Mouse (Mus musculus) MEL (cell line): ENCODE results near the gene Tspan2. TPM values are rescaled to one million over a fixed set of nuclear protein-coding genes. Genes with fewer than 3 reads are reported as not detected.

Experiments used
- DNase-seq: peaks from one replicate; pipeline ENCODE4 v3.0.0; 2011; ENCODE audit warnings: low read depth, low spot score
- H3K27ac ChIP-seq: 2 replicates; pipeline ENCODE4 v1.5.1; 2012; ENCODE audit warnings: low read depth, mild to moderate bottlenecking, control low read depth, low read length, moderate library complexity; ENCODE audit not compliant: control insufficient read depth
- H3K27me3 ChIP-seq, 2 experiments: fragments of 150-350 bp in 1 of 2; sonication (generic) in 1 of 2; 2 replicates each; pipeline ENCODE4 v1.6.1; 2012; ENCODE audit warnings: low read length in 2 of 2, mild to moderate bottlenecking in 2 of 2, improper control_type of control experiment in 1 of 2, moderate library complexity in 1 of 2; ENCODE audit not compliant: insufficient read depth in 2 of 2, control insufficient read depth in 1 of 2
- H3K36me3 ChIP-seq, 2 experiments: 2 replicates each; pipeline ENCODE4 v1.6.1; 2012 to 2014; ENCODE audit warnings: low read length in 2 of 2, improper control_type of control experiment in 1 of 2, inconsistent platforms in 1 of 2, mild to moderate bottlenecking in 1 of 2; ENCODE audit not compliant: insufficient read depth in 2 of 2, control insufficient read depth in 1 of 2
- H3K4me1 ChIP-seq, 2 experiments: fragments of 150-350 bp in 1 of 2; sonication (generic) in 1 of 2; 2 replicates each; pipeline ENCODE4 v1.6.1; 2012; ENCODE audit warnings: low read length in 2 of 2, improper control_type of control experiment in 1 of 2, mild to moderate bottlenecking in 1 of 2; ENCODE audit not compliant: insufficient read depth in 2 of 2, control insufficient read depth in 1 of 2
- H3K4me3 ChIP-seq, 2 experiments: fragments of 150-350 bp in 1 of 2; sonication (generic) in 1 of 2; 2 replicates each; pipeline ENCODE4 v1.5.1; 2012; ENCODE audit warnings: low read depth in 2 of 2, low read length in 2 of 2, mild to moderate bottlenecking in 2 of 2, moderate library complexity in 2 of 2, control low read depth in 1 of 2, improper control_type of control experiment in 1 of 2; ENCODE audit not compliant: control insufficient read depth in 1 of 2, insufficient read depth in 1 of 2
- H3K79me2 ChIP-seq: 2 replicates; pipeline ENCODE4 v1.6.1; 2012; ENCODE audit warnings: mild to moderate bottlenecking, low read length, moderate library complexity; ENCODE audit not compliant: control insufficient read depth, poor library complexity, insufficient read depth
- H3K9ac ChIP-seq: 2 replicates; pipeline ENCODE4 v1.6.1; 2012; ENCODE audit warnings: low read depth, mild to moderate bottlenecking, control low read depth, low read length, moderate library complexity; ENCODE audit not compliant: control insufficient read depth, poor library complexity, severe bottlenecking
- H3K9me3 ChIP-seq: fragments of 150-350 bp; sonication (generic); replicated peaks from 2 replicates; pipeline ENCODE4 v1.6.1; 2012; ENCODE audit warnings: mild to moderate bottlenecking, low read length, improper control_type of control experiment, moderate library complexity; ENCODE audit not compliant: insufficient read depth
- CTCF ChIP-seq, 3 experiments: IDR thresholded peaks in 2 of 3; conservative IDR thresholded peaks in 1 of 3; 2 replicates each; pipeline ENCODE4 v1.5.1; 2011 to 2012; ENCODE audit warnings: low read length in 3 of 3, low read depth in 2 of 3, mild to moderate bottlenecking in 2 of 3, improper control_type of control experiment in 1 of 3, inconsistent platforms in 1 of 3, mixed read lengths in 1 of 3, moderate library complexity in 1 of 3; ENCODE audit not compliant: control insufficient read depth in 1 of 3, insufficient read depth in 1 of 3, poor library complexity in 1 of 3, severe bottlenecking in 1 of 3
- E2F4 ChIP-seq: IDR thresholded peaks from 2 replicates; pipeline ENCODE4 v1.6.1; 2011; ENCODE audit warnings: low read depth, low read length, improper control_type of control experiment, borderline replicate concordance
- EP300 ChIP-seq, 2 experiments: IDR thresholded peaks; 2 replicates each; pipeline ENCODE4 v1.6.1; 2011; ENCODE audit warnings: improper control_type of control experiment in 2 of 2, low read length in 2 of 2, low read depth in 1 of 2, mild to moderate bottlenecking in 1 of 2
- GABPA ChIP-seq: IDR thresholded peaks from 2 replicates; pipeline ENCODE4 v1.6.1; 2012; ENCODE audit warnings: low read depth, mild to moderate bottlenecking, inconsistent platforms, low read length, improper control_type of control experiment, moderate library complexity
- KAT2A ChIP-seq: conservative IDR thresholded peaks from 2 replicates; pipeline ENCODE4 v1.6.1; 2012; ENCODE audit warnings: low read depth, low read length, improper control_type of control experiment, inconsistent platforms
- MAFK ChIP-seq: IDR thresholded peaks from 2 replicates; pipeline ENCODE4 v1.6.1; 2011; ENCODE audit warnings: low read depth, mild to moderate bottlenecking, low read length, improper control_type of control experiment, borderline replicate concordance
- MAX ChIP-seq: IDR thresholded peaks from 2 replicates; pipeline ENCODE4 v1.6.1; 2011; ENCODE audit warnings: low read length, improper control_type of control experiment
- MXI1 ChIP-seq: IDR thresholded peaks from 2 replicates; pipeline ENCODE4 v1.6.1; 2011; ENCODE audit warnings: mild to moderate bottlenecking, low read depth, low read length, improper control_type of control experiment
- MYB ChIP-seq: IDR thresholded peaks from 2 replicates; pipeline ENCODE4 v1.6.1; 2011; ENCODE audit warnings: mild to moderate bottlenecking, low read depth, low read length, improper control_type of control experiment
- MYC ChIP-seq: IDR thresholded peaks from 2 replicates; pipeline ENCODE4 v1.6.1; 2011; ENCODE audit warnings: low read depth, mild to moderate bottlenecking, low read length, improper control_type of control experiment, moderate library complexity
- NELFE ChIP-seq: IDR thresholded peaks from 2 replicates; pipeline ENCODE4 v1.6.1; 2011; ENCODE audit warnings: low read depth, low read length, improper control_type of control experiment
- NRF1 ChIP-seq: IDR thresholded peaks from 2 replicates; pipeline ENCODE4 v1.6.1; 2014; ENCODE audit warnings: low read depth, mild to moderate bottlenecking, inconsistent platforms, low read length, improper control_type of control experiment, moderate library complexity; ENCODE audit not compliant: poor library complexity, insufficient read depth, severe bottlenecking
- POLR2A ChIP-seq, 2 experiments: IDR thresholded peaks; 2 replicates each; pipeline ENCODE4 v1.6.1; 2011 to 2012; ENCODE audit warnings: low read length in 2 of 2, mild to moderate bottlenecking in 2 of 2, control low read depth in 1 of 2, improper control_type of control experiment in 1 of 2, low read depth in 1 of 2, moderate library complexity in 1 of 2; ENCODE audit not compliant: control insufficient read depth in 1 of 2, insufficient read depth in 1 of 2, poor library complexity in 1 of 2
- POLR2AphosphoS5 ChIP-seq: IDR thresholded peaks from 2 replicates; pipeline ENCODE4 v1.6.1; 2012; ENCODE audit warnings: low read depth, borderline replicate concordance, mild to moderate bottlenecking, inconsistent platforms, low read length, moderate library complexity, mixed read lengths
- RCOR1 ChIP-seq: IDR thresholded peaks from 2 replicates; pipeline ENCODE4 v1.6.1; 2012; ENCODE audit warnings: low read depth, mild to moderate bottlenecking, inconsistent platforms, low read length, improper control_type of control experiment
- SIN3A ChIP-seq: IDR thresholded peaks from 2 replicates; pipeline ENCODE4 v1.6.1; 2012; ENCODE audit warnings: low read length, improper control_type of control experiment, inconsistent platforms
- SMC3 ChIP-seq: IDR thresholded peaks from 2 replicates; pipeline ENCODE4 v1.6.1; 2011; ENCODE audit warnings: low read depth, low read length, improper control_type of control experiment
- TBP ChIP-seq: IDR thresholded peaks from 2 replicates; pipeline ENCODE4 v1.8.0; 2011; ENCODE audit warnings: low read depth, low read length, improper control_type of control experiment
- TCF12 ChIP-seq: IDR thresholded peaks from 2 replicates; pipeline ENCODE4 v1.6.1; 2014; ENCODE audit warnings: low read depth, mild to moderate bottlenecking, inconsistent platforms, low read length, improper control_type of control experiment, moderate library complexity
- USF1 ChIP-seq: IDR thresholded peaks from 2 replicates; pipeline ENCODE4 v1.6.1; 2014; ENCODE audit warnings: low read depth, mild to moderate bottlenecking, inconsistent platforms, low read length, improper control_type of control experiment, moderate library complexity
- USF2 ChIP-seq, 2 experiments: IDR thresholded peaks; 2 replicates each; pipeline ENCODE4 v1.6.1; 2011 to 2012; ENCODE audit warnings: improper control_type of control experiment in 2 of 2, low read length in 2 of 2, borderline replicate concordance in 1 of 2, inconsistent platforms in 1 of 2, low read depth in 1 of 2, mild to moderate bottlenecking in 1 of 2; ENCODE audit not compliant: insufficient read depth in 1 of 2
- ZMIZ1 ChIP-seq: IDR thresholded peaks from 2 replicates; pipeline ENCODE4 v1.6.1; 2012; ENCODE audit warnings: low read depth, mild to moderate bottlenecking, inconsistent platforms, low read length, improper control_type of control experiment, moderate library complexity
- polyA plus RNA-seq, 2 experiments: library from polyadenylated mRNA; stranded (reverse) in 1 of 2; unstranded in 1 of 2; fragments of >175 nt in 1 of 2; fragments of >200 nt in 1 of 2; gene quantifications; 2 replicates each; pipeline versions ENCODE4 v1.2.1 to v1.2.4; 2012; ENCODE audit warnings: low replicate concordance in 2 of 2, low read depth in 1 of 2; ENCODE audit not compliant: insufficient read length in 2 of 2, insufficient read depth in 1 of 2, missing spikeins in 1 of 2
- total RNA-seq: library from RNA; depleted of rRNA; stranded (reverse); fragments of 300-350 nt; gene quantifications from 2 replicates; pipeline ENCODE4 v1.2.3, GENCODE M21; 2012

Tspan2 gene
- total and polyA plus RNA-seq, 3 experiments, result not detected

DNA sequence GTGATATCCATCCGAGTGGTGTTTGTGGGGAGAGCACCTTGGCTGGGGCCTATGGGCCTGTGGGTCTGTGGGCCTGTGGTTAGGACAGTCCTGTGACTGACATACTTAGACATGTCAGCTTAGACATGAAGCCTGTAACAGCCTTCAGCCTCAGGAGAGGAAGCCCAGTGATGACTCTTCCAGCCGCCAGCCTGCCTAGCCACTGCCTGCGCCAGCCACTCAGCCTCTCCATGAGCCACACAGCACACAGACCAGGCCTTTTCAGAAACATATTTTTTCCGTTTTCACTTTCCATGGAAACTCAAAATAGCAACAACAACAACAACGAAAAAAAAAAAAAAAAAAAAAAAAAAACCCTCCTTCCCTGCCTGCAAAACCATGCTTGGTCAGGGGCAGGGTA, 14.4 kb downstream of the Tspan2 start:
- Histone ChIP-seq H3K36me3 (no peaks in the 10 kb centered on the region), H3K9ac (no peak overlapping the region), H3K4me3 (no peak overlapping the region), H3K27me3 (no peaks in the 10 kb centered on the region), H3K4me1 (no peaks in the 10 kb centered on the region), H3K27ac (no peak overlapping the region), H3K9me3 (no peaks in the 10 kb centered on the region), H3K79me2 (no peaks in the 10 kb centered on the region)
- no peak for DNase-seq
- no peak for TF ChIP-seq E2F4
- TF ChIP-seq NELFE, result no peak
- TF ChIP-seq CTCF (IDR thresholded peaks at IDR 0.05 in 2 of 3, conservative IDR thresholded peaks at IDR 0.05 in 1 of 3; ENCODE audit: control insufficient read depth in 1 of 3, insufficient read depth in 1 of 3, low read depth in 2 of 3, low read length in 3 of 3, poor library complexity in 1 of 3, severe bottlenecking in 1 of 3), result no peak
- no peak for TF ChIP-seq EP300 (IDR thresholded peaks at IDR 0.05; ENCODE audit: low read depth in 1 of 2, low read length in 2 of 2)
- TF ChIP-seq MAFK, result no peak
- no peak for TF ChIP-seq RCOR1
- no peak for TF ChIP-seq USF1
- no peak for TF ChIP-seq MAX

DNA sequence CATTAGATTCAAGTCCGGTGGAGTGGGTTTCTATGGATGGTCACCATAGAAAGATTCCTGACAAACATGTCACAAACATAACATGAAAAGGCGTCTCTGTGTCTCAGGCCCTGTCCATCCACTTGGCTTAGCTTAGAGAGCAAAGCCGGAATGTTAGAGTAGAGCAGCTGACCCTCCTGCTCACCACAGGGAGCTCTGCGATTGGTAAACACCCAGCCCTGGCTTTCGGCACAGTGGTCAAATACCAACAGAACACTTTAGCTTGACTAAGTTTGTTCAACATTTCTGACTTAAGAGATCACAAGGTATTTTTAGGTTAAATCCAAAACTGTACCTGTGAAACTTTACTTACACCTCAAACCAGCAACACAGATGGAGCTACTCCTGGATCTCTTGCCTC, 16.8 kb downstream of the Tspan2 start:
- Histone ChIP-seq H3K79me2 (no peaks in the 10 kb centered on the region), H3K27me3 (no peaks in the 10 kb centered on the region), H3K4me1 (no peaks in the 10 kb centered on the region), H3K9me3 (no peaks in the 10 kb centered on the region), H3K36me3 (no peaks in the 10 kb centered on the region), H3K27ac (no peak overlapping the region), H3K9ac (no peak overlapping the region), H3K4me3 (no peak overlapping the region)
- no peak for TF ChIP-seq ZMIZ1
- no peak for TF ChIP-seq SMC3
- TF ChIP-seq GABPA, result no peak
- TF ChIP-seq SIN3A, result no peak
- no peak for TF ChIP-seq MYB
- no peak for DNase-seq

DNA sequence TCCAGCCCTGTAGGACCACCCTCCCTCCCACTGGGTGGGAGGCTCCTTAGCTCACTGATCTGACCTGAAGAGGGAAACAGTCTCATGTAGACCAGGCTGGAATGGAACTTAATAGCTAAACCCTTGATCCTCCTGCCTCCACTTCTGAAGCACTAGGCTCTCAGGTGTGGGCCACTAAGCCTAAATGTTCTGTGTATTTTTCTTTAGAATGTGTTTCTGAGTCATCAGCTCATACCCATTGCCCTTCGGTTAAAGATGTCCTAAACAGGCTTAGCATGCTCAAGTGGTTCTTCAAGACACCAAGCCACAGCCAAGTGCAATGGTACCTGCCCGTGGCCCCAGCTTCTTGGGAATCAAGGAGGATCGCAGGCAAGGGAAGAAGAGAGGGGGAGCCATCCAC, 17.2 kb downstream of the Tspan2 start:
- Histone ChIP-seq H3K9me3 (no peaks in the 10 kb centered on the region), H3K9ac (no peak overlapping the region), H3K27ac (no peak overlapping the region), H3K36me3 (no peaks in the 10 kb centered on the region), H3K4me1 (no peaks in the 10 kb centered on the region), H3K4me3 (no peak overlapping the region), H3K79me2 (no peaks in the 10 kb centered on the region), H3K27me3 (no peaks in the 10 kb centered on the region)
- TF ChIP-seq EP300 (IDR thresholded peaks at IDR 0.05; ENCODE audit: low read depth in 1 of 2, low read length in 2 of 2), result no peak
- no peak for TF ChIP-seq E2F4
- TF ChIP-seq USF2 (IDR thresholded peaks at IDR 0.05; ENCODE audit: borderline replicate concordance in 1 of 2, insufficient read depth in 1 of 2, low read depth in 1 of 2, low read length in 2 of 2), result no peak
- no peak for TF ChIP-seq POLR2AphosphoS5
- TF ChIP-seq MXI1, result no peak
- no peak for TF ChIP-seq TCF12
- TF ChIP-seq TBP, result no peak
- no peak for TF ChIP-seq MAFK
- no peak for TF ChIP-seq MYC
- no peak for TF ChIP-seq ZMIZ1
- TF ChIP-seq POLR2A (IDR thresholded peaks at IDR 0.05; ENCODE audit: control insufficient read depth in 1 of 2, insufficient read depth in 1 of 2, low read depth in 1 of 2, low read length in 2 of 2, poor library complexity in 1 of 2), result no peak
- no peak for TF ChIP-seq NRF1
- TF ChIP-seq NELFE, result no peak
- no peak for TF ChIP-seq KAT2A
- DNase-seq, result no peak
